Mouse (Mus musculus): ENCODE results near the gene Wdr6. TPM values are rescaled to one million over a fixed set of nuclear protein-coding genes. Genes with fewer than 3 reads are reported as not detected.

Wdr6 gene
- 7.5 and 8.5 TPM in 2 replicates for polyA plus RNA-seq (2012; rRNA removed)

DNA sequence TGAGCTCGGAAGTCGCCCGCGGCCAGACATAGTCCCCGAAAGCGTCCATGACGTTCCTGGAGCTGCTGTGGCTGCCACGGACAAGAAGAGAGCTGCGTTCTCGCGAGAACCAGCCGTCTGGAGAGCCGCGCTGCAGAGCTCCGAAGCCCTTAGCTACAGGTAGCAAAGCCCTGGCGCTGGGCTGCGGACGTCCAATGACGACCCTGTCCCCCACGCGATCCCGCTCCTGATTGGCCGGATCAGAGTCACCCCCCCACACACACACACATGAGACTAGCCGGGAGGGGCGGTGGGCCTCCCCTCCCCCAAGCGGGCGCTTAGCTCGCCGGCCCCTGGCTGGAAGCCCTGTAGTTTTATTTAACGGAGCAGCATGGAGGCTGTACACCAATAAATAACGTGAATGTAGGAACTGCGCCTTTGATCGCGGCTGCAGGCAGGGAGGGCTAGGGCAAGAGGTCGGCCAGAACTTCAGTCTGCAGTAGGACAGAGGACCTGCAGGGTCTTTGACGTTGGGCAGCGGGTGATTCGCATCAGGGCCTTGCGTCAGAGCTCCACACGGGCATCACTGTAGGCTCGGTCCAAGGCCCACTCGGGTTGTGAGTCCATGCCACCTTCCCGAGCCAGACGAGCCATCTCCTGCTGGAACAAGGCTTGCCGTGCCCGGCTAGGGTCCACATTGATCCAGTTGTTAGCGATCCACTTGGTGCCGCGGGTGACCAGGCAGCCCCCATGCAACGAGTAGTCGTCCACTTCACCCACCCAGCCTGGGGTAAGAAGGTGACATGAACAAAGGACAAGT is at the start of gene Wdr6:
Gene Wdr6, minus strand, starts transcription at position 195 of the 799 bp plus-strand sequence.

GRCm38 (mm10) chr9:108596998-108597764 is 18.6 kb upstream of the Wdr6 start, which contains the start of gene P4htm:
Gene P4htm (minus strand): TSS chr9:108597667.

GRCm38 (mm10) chr9:108569381-108570206 is 8.9 kb downstream of the Wdr6 start, which contains the start of gene Dalrd3:
Gene Dalrd3 (plus strand): TSS chr9:108569886.

DNA sequence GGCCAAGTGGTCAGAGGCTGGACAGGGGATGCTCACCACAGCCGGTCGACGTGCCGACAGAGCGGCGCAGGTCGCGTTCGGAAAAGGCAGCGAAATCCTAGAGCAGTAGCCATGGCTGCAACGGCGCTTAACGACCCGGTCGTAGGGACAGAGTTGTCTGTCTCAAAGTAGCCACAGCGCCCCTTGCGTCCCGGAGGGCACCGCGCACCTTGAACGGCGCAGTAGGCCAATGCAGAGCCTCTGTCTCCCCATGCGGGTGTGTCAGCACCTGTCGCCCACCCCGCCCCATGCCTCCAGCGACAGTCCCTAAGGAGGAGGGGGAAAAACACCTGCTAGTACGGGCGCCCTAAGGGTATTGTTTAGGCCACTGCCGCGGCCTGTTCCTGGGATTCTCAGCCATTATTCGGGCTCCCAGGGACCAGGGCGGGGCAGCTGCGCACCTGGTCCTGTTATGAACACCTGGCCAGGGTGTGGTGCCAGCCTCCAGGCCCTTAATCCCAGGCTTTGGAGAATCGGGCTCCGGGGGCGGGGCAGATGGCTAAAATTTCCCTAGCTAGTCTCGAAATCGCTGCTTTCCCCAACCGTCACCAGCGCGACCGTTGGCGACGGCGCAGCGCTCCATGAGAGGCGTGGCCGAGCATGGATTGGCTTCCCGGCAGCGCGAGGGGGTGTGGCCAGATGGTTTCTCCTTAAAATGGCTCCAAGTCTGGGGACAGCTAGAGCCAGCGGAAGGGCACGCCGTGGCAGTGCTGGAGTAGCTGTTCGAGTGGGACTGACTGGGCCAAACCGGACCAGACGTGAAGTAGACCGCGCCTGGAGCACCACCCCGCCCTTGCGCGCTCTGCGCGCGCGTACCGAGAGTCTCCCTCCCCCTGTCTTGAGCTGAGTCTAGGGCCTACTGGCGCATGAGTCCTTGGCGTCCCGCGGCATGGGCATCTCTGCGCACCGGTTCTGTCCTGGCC is 11.4 kb downstream of the Wdr6 start, which contains the start of gene Ndufaf3:
Gene Ndufaf3, minus strand, starts transcription at position 620 of the 962 bp plus-strand sequence.

GRCm38 (mm10) chr9:108560227-108560841 is 18.2 kb downstream of the Wdr6 start, which contains the start of gene Impdh2:
Gene Impdh2 (plus strand): TSS chr9:108560286.

Other genes with a start within 250 kb of the Wdr6 start
- gene Gpx1, start 239.8 kb downstream of the Wdr6 start, polyA plus RNA-seq (2012; rRNA removed): 3,245 and 3,712 TPM in 2 replicates
- gene Usp4, start 230.9 kb downstream of the Wdr6 start, polyA plus RNA-seq (2012; rRNA removed): 36.5 and 40.0 TPM in 2 replicates
- 0.36 and 0.61 TPM in 2 replicates for gene 1700102P08Rik, start 185.9 kb downstream of the Wdr6 start, polyA plus RNA-seq (2012; rRNA removed)
- 0.17 TPM in 2 replicates for gene Ccdc36, start 150.3 kb downstream of the Wdr6 start, polyA plus RNA-seq (2012; rRNA removed)
- not detected in 2 replicates for gene BC048562, start 142.3 kb downstream of the Wdr6 start, polyA plus RNA-seq (2012; rRNA removed)
- 9.1 and 10.2 TPM in 2 replicates for gene Ccdc71, start 118.2 kb downstream of the Wdr6 start, polyA plus RNA-seq (2012; rRNA removed)
- gene Klhdc8b, start 117.2 kb downstream of the Wdr6 start, polyA plus RNA-seq (2012; rRNA removed): 10.9 and 12.7 TPM in 2 replicates
- gene Lamb2, start 99.0 kb downstream of the Wdr6 start, polyA plus RNA-seq (2012; rRNA removed): 7.2 and 7.9 TPM in 2 replicates
- 29.8 and 34.1 TPM in 2 replicates for gene Usp19, start 88.1 kb downstream of the Wdr6 start, polyA plus RNA-seq (2012; rRNA removed)
- gene Qars, start 71.0 kb downstream of the Wdr6 start, polyA plus RNA-seq (2012; rRNA removed): 97.1 and 108 TPM in 2 replicates
- gene Qrich1, start 61.9 kb downstream of the Wdr6 start, polyA plus RNA-seq (2012; rRNA removed): 36.9 and 46.0 TPM in 2 replicates
- 120 and 136 TPM in 2 replicates for gene Impdh2, start 18.5 kb downstream of the Wdr6 start, polyA plus RNA-seq (2012; rRNA removed)
- gene Ndufaf3, start 11.3 kb downstream of the Wdr6 start, polyA plus RNA-seq (2012; rRNA removed): 9.9 and 11.3 TPM in 2 replicates
- gene Dalrd3, start 8.9 kb downstream of the Wdr6 start, polyA plus RNA-seq (2012; rRNA removed): 38.4 and 45.4 TPM in 2 replicates
- 0.63 and 0.67 TPM in 2 replicates for gene P4htm, start 18.9 kb upstream of the Wdr6 start, polyA plus RNA-seq (2012; rRNA removed)
- 18.2 and 20.6 TPM in 2 replicates for gene Arih2, start 70.6 kb upstream of the Wdr6 start, polyA plus RNA-seq (2012; rRNA removed)
- 6.8 and 9.3 TPM in 2 replicates for gene Slc25a20, start 83.3 kb upstream of the Wdr6 start, polyA plus RNA-seq (2012; rRNA removed)
- 5.9 and 7.1 TPM in 2 replicates for gene Prkar2a, start 110.6 kb upstream of the Wdr6 start, polyA plus RNA-seq (2012; rRNA removed)
- 27.8 and 29.7 TPM in 2 replicates for gene Ip6k2, start 205.1 kb upstream of the Wdr6 start, polyA plus RNA-seq (2012; rRNA removed)
- gene Nckipsd, start 229.6 kb upstream of the Wdr6 start, polyA plus RNA-seq (2012; rRNA removed): 3.3 and 3.9 TPM in 2 replicates
- 0.15 and 0.23 TPM in 2 replicates for gene Celsr3, start 247.6 kb upstream of the Wdr6 start, polyA plus RNA-seq (2012; rRNA removed)